Mouse (Mus musculus): Measurements from ENCODE around the gene Islr2. TPM values are rescaled to one million over a fixed set of nuclear protein-coding genes. Genes with fewer than 3 reads are reported as not detected.

The Islr2 gene
- polyA plus RNA-seq, 1 experiment from 2014 or later = 0.51 TPM

DNA sequence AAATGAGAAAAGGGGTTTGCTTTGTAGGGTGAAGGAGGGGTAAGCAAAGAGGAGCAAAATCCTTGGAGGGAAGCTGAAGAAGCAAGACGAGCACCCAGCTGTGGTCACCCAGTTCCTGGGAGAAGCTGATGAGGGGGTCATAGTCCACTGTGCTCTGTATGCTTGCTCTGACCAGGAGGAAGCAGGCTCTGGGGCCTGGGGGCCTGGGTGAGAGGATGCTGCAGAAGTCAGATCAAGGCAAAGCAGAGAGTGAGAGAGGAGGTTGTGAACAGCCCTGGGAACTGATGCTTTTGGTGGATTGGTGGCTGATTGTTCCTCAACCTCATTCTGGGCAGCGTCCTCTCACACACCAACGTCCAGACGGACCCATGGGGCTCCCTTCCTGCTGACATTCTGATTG, 27.0 kb downstream of the Islr2 start:
- Histone ChIP-seq H3K4me3 (replicated peaks) (no peak overlapping the region), H3K9me3 (replicated peaks) (no peaks in the 10 kb centered on the region), H3K27me3 (no peaks in the 10 kb centered on the region), H3K27ac (no peak overlapping the region), H3K4me2 (no peak overlapping the region), H3K36me3 (no peaks in the 10 kb centered on the region), H3K4me1 (peaks cover 6% of the 10 kb centered on the region; the same call in 1 of the 2 replicates), H3K9ac (no peak overlapping the region)
- no peak for ATAC-seq (replicated peaks; ENCODE audit: low FRiP score)
- WGBS = 77% methylated on average over 4 of the region's 4 CpGs

DNA sequence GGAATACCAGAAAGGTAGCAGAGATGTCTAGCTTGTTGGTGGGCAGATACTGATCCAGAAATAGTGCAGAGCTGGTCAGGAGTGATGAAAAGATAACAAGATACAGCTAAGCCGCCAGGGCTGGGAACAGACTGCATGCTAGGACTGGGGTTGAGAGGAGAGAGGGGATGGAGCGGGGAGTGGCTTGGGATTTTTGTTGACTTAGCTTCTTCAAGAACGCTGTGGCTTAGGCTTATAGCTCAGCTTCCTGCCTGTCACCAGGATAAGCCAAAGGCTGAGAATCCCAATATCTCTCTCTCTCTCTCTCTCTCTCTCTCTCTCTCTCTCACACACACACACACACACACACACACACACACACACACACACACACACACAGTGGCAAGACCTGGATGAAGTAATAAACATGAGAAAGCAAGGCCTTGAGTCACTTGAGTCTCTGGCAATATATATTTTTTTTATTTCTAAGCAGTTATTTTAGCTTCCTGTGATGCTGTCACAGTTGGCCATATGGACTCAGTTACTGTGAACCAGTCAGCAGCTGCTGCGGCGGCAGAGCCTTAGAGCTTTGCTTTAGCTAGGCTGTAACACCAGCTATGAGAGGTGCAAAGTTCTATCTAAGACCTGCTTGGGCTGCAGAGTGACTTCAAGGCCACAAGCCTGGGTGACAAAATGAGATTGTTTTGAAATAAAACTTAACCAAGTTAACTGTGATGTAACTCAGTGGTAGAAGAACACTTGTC, 28.2 kb downstream of the Islr2 start:
- Histone ChIP-seq H3K36me3 (no peaks in the 10 kb centered on the region), H3K4me3 (replicated peaks) (no peak overlapping the region), H3K4me1 (peaks cover 6% of the 10 kb centered on the region; the same call in 1 of the 2 replicates), H3K4me2 (no peak overlapping the region), H3K27me3 (no peaks in the 10 kb centered on the region), H3K9ac (no peak overlapping the region), H3K9me3 (replicated peaks) (no peaks in the 10 kb centered on the region), H3K27ac (peak overlapping the region; percentile 54)
- WGBS = 40% methylated on average over 5 of the region's 5 CpGs
- ATAC-seq (replicated peaks; ENCODE audit: low FRiP score) = peak; percentile 40; the same call in 1 of the 2 replicates

DNA sequence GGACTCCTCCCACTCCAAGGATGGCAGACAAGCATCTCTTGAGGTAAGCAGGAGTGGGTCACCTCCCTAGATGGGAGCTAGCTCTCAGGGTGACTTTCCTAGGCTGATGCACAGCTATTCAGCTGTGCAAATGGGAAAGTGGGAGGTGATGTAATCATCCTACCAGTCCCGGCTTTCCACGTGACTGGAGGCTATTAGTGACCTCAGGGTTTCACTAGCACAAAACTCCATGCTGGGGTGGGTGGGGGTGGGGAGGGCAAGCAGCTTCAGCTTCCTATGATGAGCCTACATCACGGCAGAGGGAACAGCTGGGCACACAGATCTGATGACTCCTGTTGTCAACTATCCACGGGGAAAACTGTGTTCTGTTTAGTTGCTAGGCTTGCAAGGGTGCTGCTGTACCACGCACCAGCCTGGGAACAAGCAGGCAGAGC, 29.3 kb downstream of the Islr2 start:
- Histone ChIP-seq H3K4me1 (peaks cover 6% of the 10 kb centered on the region; the same call in 1 of the 2 replicates), H3K36me3 (no peaks in the 10 kb centered on the region), H3K9ac (no peak overlapping the region), H3K9me3 (replicated peaks) (no peaks in the 10 kb centered on the region), H3K4me2 (no peak overlapping the region), H3K27ac (peak overlapping the region; percentile 28; the same call in 1 of the 2 replicates), H3K4me3 (replicated peaks) (no peak overlapping the region), H3K27me3 (no peaks in the 10 kb centered on the region)
- 22% methylated on average over 5 of the region's 5 CpGs for WGBS
- ATAC-seq (replicated peaks; ENCODE audit: low FRiP score) = peak; percentile 52; the same call in 1 of the 2 replicates

DNA sequence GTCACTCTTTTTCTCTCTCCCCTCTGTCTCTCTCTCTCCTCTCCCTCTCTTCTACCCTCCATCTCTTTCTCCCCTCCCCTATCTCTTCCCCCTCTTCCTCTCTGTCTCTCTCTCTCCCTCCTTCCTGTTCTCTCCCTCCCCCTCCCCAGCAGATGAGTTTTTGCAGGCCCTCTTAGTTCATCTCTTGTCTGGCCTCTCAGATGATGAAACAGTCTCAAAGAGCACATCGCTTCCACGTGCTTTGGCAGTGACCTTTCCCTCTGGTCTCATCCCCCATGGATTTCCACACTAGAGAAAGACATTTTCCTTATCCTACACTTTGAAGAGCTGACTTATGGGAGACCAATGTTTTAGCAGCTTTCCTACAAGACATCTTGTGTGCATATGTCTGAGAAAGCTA, 31.3 kb downstream of the Islr2 start:
- H3K4me2 ChIP-seq = no peak overlapping the region
- peaks cover 10% of the 10 kb centered on the region; the same call in 1 of the 2 replicates for H3K4me1 ChIP-seq
- no peak overlapping the region for H3K9ac ChIP-seq
- H3K27me3 ChIP-seq = no peaks in the 10 kb centered on the region
- no peak overlapping the region for H3K4me3 ChIP-seq (replicated peaks)
- no peak for ATAC-seq (replicated peaks; ENCODE audit: low FRiP score)
- H3K36me3 ChIP-seq = no peaks in the 10 kb centered on the region
- H3K27ac ChIP-seq = no peak overlapping the region
- H3K9me3 ChIP-seq (replicated peaks) = no peaks in the 10 kb centered on the region
- 49% methylated on average over 2 of the region's 2 CpGs for WGBS

DNA sequence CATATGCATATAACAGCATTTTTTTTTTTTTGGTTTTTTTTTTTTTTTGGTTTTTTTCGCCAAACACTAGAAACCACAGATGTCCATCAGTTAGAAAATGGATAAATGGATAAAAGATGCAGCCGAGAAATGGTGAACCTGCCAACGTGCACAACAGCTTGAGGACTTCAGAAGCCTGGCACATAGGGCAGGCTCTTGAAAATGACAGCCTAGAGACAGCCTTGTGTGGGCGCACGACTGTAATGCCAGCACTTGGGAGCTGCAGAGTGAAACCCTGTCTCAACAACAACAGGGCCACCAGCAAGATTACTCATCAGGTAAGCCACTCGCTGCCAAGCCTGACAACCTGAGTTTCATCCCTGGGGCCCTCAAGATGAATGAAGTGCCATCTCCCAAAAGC, 34.7 kb downstream of the Islr2 start:
- no peak for ATAC-seq (replicated peaks; ENCODE audit: low FRiP score)
- 84% methylated on average over 6 of the region's 6 CpGs for WGBS

DNA sequence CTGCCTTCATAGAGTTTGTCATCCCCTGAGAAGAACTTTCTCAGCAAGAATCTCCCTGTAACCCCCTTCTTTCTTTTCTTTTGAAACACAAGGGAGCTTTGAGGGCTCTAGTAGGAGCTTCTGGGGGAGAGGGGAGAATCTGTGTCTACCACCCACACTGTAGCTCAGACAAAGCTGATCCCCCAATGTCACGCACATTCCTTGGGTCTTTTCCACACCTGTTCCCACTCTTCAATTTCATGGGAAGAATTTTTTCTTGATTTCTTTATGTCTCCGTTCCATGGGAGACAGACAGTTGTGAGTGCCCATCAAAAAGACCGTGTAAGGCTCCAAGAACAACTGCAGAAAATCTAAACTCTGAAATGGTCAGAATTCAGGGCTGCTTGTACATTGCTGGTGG, 35.2 kb downstream of the Islr2 start:
- no peak overlapping the region for H3K4me3 ChIP-seq (replicated peaks)
- 0 out of 2 replicates have a peak, but pooled peaks cover 4% of the 10 kb centered on the region for H3K4me1 ChIP-seq
- 65% methylated on average over 3 of the region's 3 CpGs for WGBS
- no peak overlapping the region for H3K9ac ChIP-seq
- no peak overlapping the region for H3K27ac ChIP-seq
- H3K36me3 ChIP-seq = no peaks in the 10 kb centered on the region
- no peak for ATAC-seq (replicated peaks; ENCODE audit: low FRiP score)
- H3K9me3 ChIP-seq (replicated peaks) = no peaks in the 10 kb centered on the region
- H3K27me3 ChIP-seq = no peaks in the 10 kb centered on the region
- H3K4me2 ChIP-seq = no peak overlapping the region

More for the DNA sequence above, 34.7 kb downstream of the Islr2 start:
- 0 out of 2 replicates have a peak, but pooled peaks cover 4% of the 10 kb centered on the region for H3K4me1 ChIP-seq
- H3K4me3 ChIP-seq (replicated peaks) = no peak overlapping the region
- no peak overlapping the region for H3K27ac ChIP-seq
- H3K36me3 ChIP-seq = no peaks in the 10 kb centered on the region
- no peak overlapping the region for H3K4me2 ChIP-seq
- H3K27me3 ChIP-seq = no peaks in the 10 kb centered on the region
- no peak overlapping the region for H3K9ac ChIP-seq
- no peaks in the 10 kb centered on the region for H3K9me3 ChIP-seq (replicated peaks)

DNA sequence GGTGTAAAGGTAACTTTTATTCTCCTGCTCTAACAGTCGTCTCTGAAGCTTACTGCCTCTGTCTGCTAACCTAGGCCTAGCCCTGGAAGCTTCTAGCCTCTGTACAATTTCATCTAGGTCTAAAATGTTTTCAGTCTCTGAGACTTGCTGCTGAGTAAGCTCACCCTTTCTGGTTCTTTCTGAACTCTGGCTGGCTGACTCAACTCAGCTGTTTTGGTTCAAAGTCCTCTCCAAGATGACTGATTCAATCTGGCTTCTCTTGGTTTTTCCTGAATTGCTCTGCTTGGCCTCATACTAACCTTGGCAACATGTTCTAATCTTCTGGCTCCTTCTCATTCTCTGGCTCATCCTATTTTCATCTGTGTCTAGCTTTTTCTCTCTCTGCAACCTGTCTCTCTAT, 38.3 kb downstream of the Islr2 start:
- Histone ChIP-seq H3K27ac (no peak overlapping the region), H3K36me3 (no peaks in the 10 kb centered on the region), H3K9ac (no peak overlapping the region), H3K9me3 (replicated peaks) (no peaks in the 10 kb centered on the region), H3K4me3 (replicated peaks) (no peak overlapping the region), H3K4me1 (peaks cover 9% of the 10 kb centered on the region; the same call in 1 of the 2 replicates), H3K4me2 (no peak overlapping the region), H3K27me3 (no peaks in the 10 kb centered on the region)
- no peak for ATAC-seq (replicated peaks; ENCODE audit: low FRiP score)
- 89% methylated on average over 1 of the region's 1 CpGs for WGBS

DNA sequence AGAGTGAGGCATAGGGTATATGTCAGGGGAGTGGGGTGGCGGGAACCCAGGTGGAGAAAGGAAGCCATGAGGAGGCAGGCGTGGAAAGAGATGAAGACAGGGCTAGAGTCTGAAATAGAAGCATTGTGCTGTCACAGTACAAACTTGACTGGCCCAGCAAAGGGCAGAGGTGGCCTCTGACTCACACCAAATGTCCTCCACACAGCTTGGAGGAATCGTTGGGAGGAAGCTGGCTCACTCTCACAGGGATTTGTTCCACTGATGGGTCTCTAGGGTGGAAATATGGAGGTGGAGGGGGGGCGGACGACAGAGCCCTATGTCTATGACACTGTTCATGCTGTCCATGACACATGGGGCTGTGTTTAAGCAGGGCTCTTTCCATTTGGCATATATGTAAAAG, 41.0 kb downstream of the Islr2 start:
- Histone ChIP-seq H3K4me1 (peaks cover 31% of the 10 kb centered on the region), H3K27ac (no peak overlapping the region), H3K9ac (no peak overlapping the region), H3K27me3 (no peaks in the 10 kb centered on the region), H3K36me3 (no peaks in the 10 kb centered on the region), H3K4me3 (replicated peaks) (no peak overlapping the region), H3K4me2 (no peak overlapping the region), H3K9me3 (replicated peaks) (no peaks in the 10 kb centered on the region)
- no peak for ATAC-seq (replicated peaks; ENCODE audit: low FRiP score)
- 64% methylated on average over 5 of the region's 5 CpGs for WGBS

DNA sequence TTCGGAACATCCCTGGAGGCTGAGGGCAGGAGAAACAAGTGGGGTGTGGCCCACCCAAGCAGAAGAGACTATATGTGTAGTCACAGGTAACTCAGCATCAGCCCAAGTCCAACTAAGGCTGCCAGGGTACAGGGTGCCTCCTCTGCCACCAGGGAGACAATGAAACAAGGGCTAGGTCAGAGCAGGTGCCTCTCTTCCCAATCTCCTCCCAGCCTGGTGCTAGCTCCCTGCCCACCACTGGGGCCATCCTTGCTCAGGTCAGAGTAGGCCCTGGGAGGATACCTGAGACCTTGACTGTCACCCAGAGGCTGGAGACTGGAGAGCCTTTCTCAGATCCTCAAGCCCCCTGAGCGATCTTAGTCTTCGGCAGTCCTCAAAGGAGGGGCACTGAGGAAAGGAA, 41.9 kb downstream of the Islr2 start:
- H3K9ac ChIP-seq = no peak overlapping the region
- 77% methylated on average over 3 of the region's 3 CpGs for WGBS
- no peaks in the 10 kb centered on the region for H3K27me3 ChIP-seq
- no peaks in the 10 kb centered on the region for H3K36me3 ChIP-seq
- H3K27ac ChIP-seq = no peak overlapping the region
- H3K4me3 ChIP-seq (replicated peaks) = no peak overlapping the region
- peaks cover 41% of the 10 kb centered on the region for H3K4me1 ChIP-seq
- ATAC-seq (replicated peaks; ENCODE audit: low FRiP score) = no peak
- H3K9me3 ChIP-seq (replicated peaks) = no peaks in the 10 kb centered on the region
- H3K4me2 ChIP-seq = no peak overlapping the region

DNA sequence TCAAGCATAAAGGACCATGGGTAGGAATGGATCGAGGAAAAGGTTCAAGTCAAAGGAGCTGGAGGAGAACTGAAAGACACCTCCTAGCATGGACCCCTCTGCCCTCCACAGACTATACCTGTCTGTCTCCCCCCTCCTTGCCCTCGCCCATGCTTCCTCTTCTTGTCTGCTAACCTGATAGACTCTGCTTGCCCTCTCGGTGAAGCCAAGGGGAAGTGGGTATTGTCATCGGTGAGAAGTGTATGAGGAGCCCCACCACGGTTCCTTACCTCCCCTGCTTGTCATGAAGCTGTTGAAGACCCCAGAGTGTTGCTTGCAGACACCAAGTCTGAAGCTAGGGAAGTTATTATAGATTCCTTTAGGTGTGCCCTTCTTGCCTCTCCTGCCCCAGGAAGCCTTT, 43.8 kb downstream of the Islr2 start:
- Histone ChIP-seq H3K4me2 (no peak overlapping the region), H3K27ac (peak overlapping the region; percentile 95), H3K27me3 (no peaks in the 10 kb centered on the region), H3K9ac (no peak overlapping the region), H3K9me3 (replicated peaks) (no peaks in the 10 kb centered on the region), H3K4me3 (replicated peaks) (no peak overlapping the region), H3K4me1 (peaks cover 57% of the 10 kb centered on the region), H3K36me3 (no peaks in the 10 kb centered on the region)
- no peak for ATAC-seq (replicated peaks; ENCODE audit: low FRiP score)
- WGBS = 81% methylated on average over 5 of the region's 5 CpGs

DNA sequence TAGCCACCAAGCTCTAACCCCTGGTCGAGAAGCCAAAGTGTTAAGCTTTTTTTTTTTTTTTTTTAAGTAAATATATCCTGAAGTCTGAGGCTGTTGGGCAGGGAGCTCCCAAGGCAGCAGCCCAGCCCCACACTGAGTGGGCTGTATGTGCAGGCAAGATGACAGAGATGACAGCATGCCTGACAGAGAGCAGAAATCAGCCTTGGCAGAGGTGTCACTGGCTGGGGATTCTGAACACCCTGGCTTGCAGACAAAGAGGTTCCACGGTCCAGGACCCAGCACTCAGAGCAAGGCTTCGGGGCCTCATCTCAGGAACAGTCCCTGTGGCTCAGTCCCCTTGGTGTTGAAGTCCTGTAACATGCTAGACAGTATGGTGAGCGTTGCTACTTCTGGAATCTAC, 44.3 kb downstream of the Islr2 start:
- H3K27ac ChIP-seq = peak overlapping the region; percentile 95
- no peak overlapping the region for H3K9ac ChIP-seq
- no peak overlapping the region for H3K4me2 ChIP-seq
- H3K4me3 ChIP-seq (replicated peaks) = no peak overlapping the region
- ATAC-seq (replicated peaks; ENCODE audit: low FRiP score) = no peak
- no peaks in the 10 kb centered on the region for H3K27me3 ChIP-seq
- H3K9me3 ChIP-seq (replicated peaks) = no peaks in the 10 kb centered on the region
- peaks cover 62% of the 10 kb centered on the region for H3K4me1 ChIP-seq
- no peaks in the 10 kb centered on the region for H3K36me3 ChIP-seq
- WGBS = 44% methylated on average over 4 of the region's 4 CpGs

DNA sequence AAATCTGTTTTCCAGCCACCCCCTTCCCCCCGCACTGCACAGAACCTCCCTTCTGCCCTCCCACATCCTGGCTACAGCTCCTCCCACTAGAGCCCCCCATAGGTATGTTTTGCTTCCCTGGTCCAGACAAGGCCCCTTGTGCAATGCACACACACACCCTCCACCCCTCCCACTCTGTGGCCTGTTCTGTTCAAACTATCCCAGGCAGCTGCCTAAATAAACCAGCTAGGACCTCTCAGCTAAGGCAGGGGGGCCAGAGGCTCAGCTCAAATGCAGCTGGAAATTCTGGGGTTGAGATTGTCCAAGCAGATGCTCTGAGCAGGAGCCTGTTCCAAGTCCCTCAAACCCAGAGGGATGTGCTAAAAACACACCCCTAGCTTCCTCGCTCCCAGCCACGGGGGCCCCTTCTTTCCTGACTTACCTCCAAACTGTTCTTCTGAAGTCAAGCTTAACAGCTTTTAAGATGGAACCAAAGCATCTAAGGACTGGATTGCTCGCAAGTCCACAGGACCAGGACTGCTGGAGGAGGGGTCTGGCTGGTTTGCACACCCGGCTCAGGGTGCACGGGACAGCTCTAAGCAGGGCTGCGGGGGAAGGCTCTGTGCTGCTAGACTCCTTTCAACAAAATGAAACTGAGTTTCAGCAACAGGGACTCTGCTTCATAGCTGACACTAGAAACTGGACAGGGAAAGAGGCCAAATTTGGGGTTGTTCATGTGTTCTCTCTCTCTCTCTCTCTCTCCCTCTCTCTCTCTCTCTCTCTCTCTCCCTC, 45.4 kb downstream of the Islr2 start:
- Histone ChIP-seq H3K4me3 (replicated peaks) (peak overlapping the region; percentile 39), H3K9me3 (replicated peaks) (no peaks in the 10 kb centered on the region), H3K9ac (0 out of 2 replicates have a peak overlapping the region, but pooled peaks have one; percentile 23), H3K4me1 (peaks cover 71% of the 10 kb centered on the region), H3K27ac (peak overlapping the region; percentile 95), H3K27me3 (no peaks in the 10 kb centered on the region), H3K36me3 (0 out of 2 replicates have a peak, but pooled peaks cover 3% of the 10 kb centered on the region), H3K4me2 (peak overlapping the region; percentile 58)
- ATAC-seq (replicated peaks; ENCODE audit: low FRiP score) = peak; percentile 84
- WGBS = 18% methylated on average over 7 of the region's 7 CpGs
